Mouse (Mus musculus) left cerebral cortex, adult 8-10 months (tissue): ENCODE measurements around the gene Tsr3. TPM values are rescaled to one million over a fixed set of nuclear protein-coding genes. Genes with fewer than 3 reads are reported as not detected.
"Not testable (repeated sequence)": the region's sequence is repeated elsewhere in the genome, so short reads cannot be mapped to it uniquely, and the experiment has no call there.

ENCODE experiments used
- DNase-seq, 2 experiments: peaks; one replicate each; pipeline ENCODE4 v3.0.0; 2022; ENCODE audit warnings: low spot score in 2 of 2
- total RNA-seq, 4 experiments: library from RNA; stranded (reverse); gene quantifications; 2 replicates each; pipeline ENCODE4 v1.2.4; 2022

The Tsr3 gene
- 10 to 100 TPM; 18.4 to 26.5 (median 24.7) TPM for total RNA-seq

GRCm38 (mm10) chr17:25239695-25240636, at the start of gene Tsr3, which contains the start of gene Gnptg:
Tsr3 (plus strand) TSS chr17:25240170.
Gnptg (minus strand) TSS chr17:25240124.
- DNase-seq: peak; percentile 65 to 78

- no peak for DNase-seq
Observed at GRCm38 (mm10) chr17:25202401-25202800, 37.6 kb upstream of the Tsr3 start.

- DNase-seq: no peak
Observed at GRCm38 (mm10) chr17:25210006-25210405, 30.0 kb upstream of the Tsr3 start.

GRCm38 (mm10) chr17:25210680-25211466, 29.1 kb upstream of the Tsr3 start:
- no peak for DNase-seq

GRCm38 (mm10) chr17:25211705-25212104, 28.3 kb upstream of the Tsr3 start:
- DNase-seq: no peak

- no peak for DNase-seq
Observed at GRCm38 (mm10) chr17:25215431-25215830, 24.5 kb upstream of the Tsr3 start.

GRCm38 (mm10) chr17:25218967-25219366, 21.0 kb upstream of the Tsr3 start:
- no peak for DNase-seq

GRCm38 (mm10) chr17:25219492-25220295, 20.3 kb upstream of the Tsr3 start:
- DNase-seq: no peak

- no peak for DNase-seq
Observed at GRCm38 (mm10) chr17:25220746-25221145, 19.2 kb upstream of the Tsr3 start.

- peak; percentile 37 to 65 for DNase-seq
Observed at GRCm38 (mm10) chr17:25221821-25222503, 18.0 kb upstream of the Tsr3 start.

- DNase-seq: peak in 1 of 2 experiments; percentile 58
Observed at GRCm38 (mm10) chr17:25222504-25222940, 17.4 kb upstream of the Tsr3 start.

GRCm38 (mm10) chr17:25222951-25223601, 16.9 kb upstream of the Tsr3 start:
- no peak for DNase-seq

GRCm38 (mm10) chr17:25224586-25225222, 15.3 kb upstream of the Tsr3 start:
- no peak for DNase-seq

- DNase-seq: no peak
Observed at GRCm38 (mm10) chr17:25225659-25226058, 14.3 kb upstream of the Tsr3 start.

- no peak for DNase-seq
Observed at GRCm38 (mm10) chr17:25227991-25228390, 12.0 kb upstream of the Tsr3 start.

- not testable (repeated sequence) for DNase-seq
Observed at GRCm38 (mm10) chr17:25230014-25230655, 9.8 kb upstream of the Tsr3 start.

- DNase-seq: no peak
Observed at GRCm38 (mm10) chr17:25230700-25231099, 9.3 kb upstream of the Tsr3 start.

GRCm38 (mm10) chr17:25231621-25232020, 8.3 kb upstream of the Tsr3 start:
- DNase-seq: not testable (repeated sequence)

- DNase-seq: no peak
Observed at GRCm38 (mm10) chr17:25235635-25236034, 4.3 kb upstream of the Tsr3 start.
